Mouse (Mus musculus) brain, adult 2 months (tissue): ENCODE measurements around the gene Abcf2.

Source experiments
- DNase-seq: peaks from one replicate; pipeline ENCODE4 v3.0.0; 2011; ENCODE audit warnings: low read depth, low spot score

The Abcf2 gene

DNA sequence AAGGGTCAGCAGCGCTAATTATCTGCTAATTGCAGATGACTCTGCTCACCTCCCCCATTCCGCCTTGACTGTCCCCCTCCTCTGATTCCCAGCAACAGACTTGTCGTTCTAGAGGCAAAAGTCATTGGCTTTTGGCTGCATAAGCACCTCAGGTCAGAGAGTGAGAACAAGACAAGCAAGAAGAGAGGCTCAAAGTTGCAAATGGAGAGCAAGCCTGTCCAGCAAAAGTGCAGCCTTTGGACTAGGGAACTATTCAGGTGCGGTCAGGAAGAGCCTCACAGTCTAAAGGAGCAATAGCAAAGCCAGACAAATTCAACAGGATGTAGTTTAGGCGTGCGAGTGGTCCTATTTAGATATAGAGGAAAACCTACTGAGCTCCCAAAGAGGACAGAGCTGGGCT lies 49.5 kb downstream of the Abcf2 start:
- DNase-seq = no peak

DNA sequence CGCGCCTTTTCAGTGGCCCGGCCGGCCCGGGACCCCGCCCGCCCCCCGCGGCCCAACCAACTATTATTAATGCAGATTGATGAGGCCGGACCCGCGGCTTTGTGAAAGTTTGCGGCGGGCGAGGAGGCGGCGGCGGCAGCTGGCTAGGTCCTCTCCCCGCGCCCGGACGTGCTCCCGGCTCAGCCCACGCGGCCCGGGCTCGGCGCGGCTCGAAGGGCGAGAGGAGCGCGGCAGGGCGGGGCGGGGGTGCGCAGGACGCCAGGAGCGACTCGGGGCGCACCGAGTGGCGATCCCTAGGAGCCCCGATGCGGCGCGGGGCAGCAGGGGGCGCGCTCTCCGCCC lies 50.4 kb downstream of the Abcf2 start, which contains the start of gene Gbx1:
Gbx1 (minus strand) TSS at position 314 of the 342 bp plus-strand sequence.
- no peak for DNase-seq

DNA sequence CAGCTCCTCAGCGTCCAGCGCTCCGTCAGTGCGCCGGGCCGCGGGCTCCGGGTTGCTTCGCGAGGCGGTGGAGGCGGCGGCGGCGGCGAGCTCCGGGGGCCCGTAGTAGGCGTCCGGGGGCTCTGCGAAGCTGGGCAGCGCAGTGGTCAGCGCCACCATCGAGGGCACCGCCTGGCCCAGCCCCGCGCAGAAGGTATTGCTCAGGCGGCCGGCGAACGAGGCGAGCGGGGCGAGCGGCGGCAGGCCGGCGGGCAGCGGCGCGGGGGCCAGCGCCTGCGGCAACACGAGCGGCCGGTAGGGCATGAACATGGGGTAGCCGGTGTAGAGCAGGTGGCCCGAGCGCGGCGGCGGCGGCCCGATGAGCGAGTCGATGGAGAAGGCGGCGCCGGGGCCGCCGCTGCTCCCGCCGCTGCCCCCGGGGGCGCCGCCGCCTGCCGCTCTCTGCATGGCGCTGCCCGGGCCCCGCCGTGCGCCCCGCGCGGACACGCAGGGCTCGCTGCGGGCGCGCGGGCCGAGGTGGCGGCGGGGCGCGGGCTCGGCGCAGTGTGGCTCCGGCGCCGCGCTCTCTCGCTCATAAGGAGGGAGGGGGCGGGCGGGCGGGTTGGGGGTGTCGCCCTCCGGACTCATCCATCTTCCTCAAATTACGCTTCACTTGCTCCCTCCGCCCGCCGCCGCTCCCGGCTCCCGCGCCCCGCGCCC lies 50.9 kb downstream of the Abcf2 start:
- no peak for DNase-seq

DNA sequence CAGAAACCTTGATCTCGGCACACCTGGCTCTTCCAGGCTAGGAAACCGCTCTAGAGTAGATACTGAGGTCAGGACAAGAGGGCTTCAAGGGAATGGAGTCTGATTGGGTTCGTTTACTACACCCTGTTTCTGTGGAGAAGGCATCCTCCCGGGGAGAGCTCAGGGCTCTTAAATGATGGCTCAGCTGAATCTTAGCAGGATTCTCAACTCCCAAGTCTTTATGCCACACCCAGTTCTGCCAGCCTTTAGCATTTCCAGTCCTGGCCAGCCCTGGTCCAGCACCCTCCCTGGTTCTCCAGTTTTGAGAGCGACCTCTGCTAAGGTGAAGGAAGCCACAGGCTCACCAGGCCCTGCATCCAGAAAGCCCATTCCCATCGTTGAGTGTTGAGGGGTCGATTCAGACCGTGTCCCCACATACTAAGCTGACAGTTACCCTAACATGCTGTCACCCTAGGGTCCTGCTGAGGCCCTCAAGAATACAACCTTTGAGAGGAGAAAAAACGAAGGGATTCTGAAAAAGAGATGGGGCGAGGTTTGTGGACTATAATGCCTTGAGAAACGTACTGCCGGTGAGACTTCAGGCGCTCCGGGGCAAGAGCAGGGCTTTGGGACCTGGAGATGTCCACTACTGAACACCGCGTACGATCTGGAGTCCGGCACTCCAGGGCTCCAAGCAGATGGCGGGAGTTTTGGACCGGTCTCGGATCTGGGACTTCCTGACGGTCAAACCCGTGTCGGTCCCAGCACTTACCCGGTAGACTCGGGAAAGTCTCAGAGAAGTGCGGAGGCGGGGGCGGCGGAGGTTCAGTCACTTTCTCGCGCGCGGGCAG lies 51.7 kb downstream of the Abcf2 start:
- no peak for DNase-seq

DNA sequence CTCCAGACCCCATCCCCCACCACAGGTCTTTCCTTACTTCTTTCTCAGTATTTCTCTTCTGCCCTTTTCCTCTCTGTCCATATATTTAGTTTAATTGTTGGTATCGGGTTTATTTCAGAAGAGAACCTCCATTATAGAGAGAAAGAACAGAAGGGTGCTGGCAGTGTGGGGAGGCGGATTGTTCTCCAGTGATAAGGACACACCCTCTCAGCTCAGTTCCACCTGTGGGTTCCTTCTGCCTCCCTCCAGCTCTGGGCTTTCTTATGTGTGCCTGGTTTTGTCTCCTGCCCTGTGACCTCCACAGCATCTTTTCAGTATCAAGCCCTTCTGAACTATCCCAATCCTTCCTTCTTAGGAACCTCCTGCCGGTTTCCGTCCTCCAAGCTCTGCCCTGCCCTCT lies 52.7 kb downstream of the Abcf2 start:
- DNase-seq = no peak

DNA sequence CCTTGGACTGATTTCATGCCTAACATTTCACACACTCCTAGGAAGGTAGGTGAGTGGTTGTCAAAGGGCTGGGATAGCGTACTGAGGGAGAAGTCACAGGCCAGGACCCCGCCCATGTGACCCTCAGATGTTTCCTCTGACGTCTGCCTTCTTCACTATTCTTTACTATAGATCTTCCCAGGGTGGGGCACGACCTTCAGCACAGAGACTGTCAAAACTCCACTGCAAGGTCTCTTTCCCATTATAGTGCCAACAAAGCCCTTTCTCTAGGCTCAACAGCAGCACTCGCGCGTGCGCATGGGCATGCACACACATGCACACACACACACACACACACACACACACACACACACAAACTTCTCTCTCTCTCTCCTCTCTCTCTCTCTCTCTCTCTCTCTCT lies 53.5 kb downstream of the Abcf2 start:
- DNase-seq = no peak

DNA sequence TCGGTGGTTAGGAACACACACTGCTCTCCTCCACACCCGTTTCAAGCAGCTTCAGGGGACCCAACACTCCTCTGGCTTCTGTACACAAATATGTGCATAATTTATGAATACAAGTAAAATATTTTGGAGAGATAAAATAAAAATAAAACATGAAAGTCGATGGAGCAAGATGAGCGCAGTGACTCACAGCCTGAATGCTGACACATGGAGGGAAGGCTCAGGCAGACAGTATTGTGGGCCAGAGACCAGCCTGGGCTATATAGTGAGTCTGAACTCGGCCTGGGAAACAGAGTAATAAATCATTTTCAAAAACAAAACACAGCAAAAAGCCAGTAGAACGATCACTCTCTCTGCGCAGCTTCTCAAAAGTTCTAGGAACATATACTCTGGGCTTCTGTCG lies 55.9 kb downstream of the Abcf2 start:
- DNase-seq = no peak
